Mouse (Mus musculus): ENCODE results near the gene Sh3bp5. TPM values are rescaled to one million over a fixed set of nuclear protein-coding genes. Genes with fewer than 3 reads are reported as not detected.
A peak's percentile ranks its signal among the peaks of the same experiment; 100 is the strongest.
"Not testable (repeated sequence)": the region's sequence is repeated elsewhere in the genome, so short reads cannot be mapped to it uniquely, and the experiment has no call there.

Gene Sh3bp5
- polyA plus RNA-seq, 1 experiment = 72.9 TPM

- no peak overlapping the region for H3K27ac ChIP-seq (ENCODE audit: insufficient read depth, low read length)
- no peak overlapping the region for H3K4me3 ChIP-seq (replicated peaks; ENCODE audit: insufficient read depth, low read depth, low read length)
- DNase-seq = no peak
- no peaks in the 10 kb centered on the region for H3K27me3 ChIP-seq (ENCODE audit: control insufficient read depth, insufficient read depth, low read length)
- no peak for TF ChIP-seq CTCF (IDR thresholded peaks at IDR 0.05; ENCODE audit: borderline replicate concordance, insufficient read depth, low read depth, low read length)
- 85% methylated on average over 12 of the region's 12 CpGs for WGBS
- no peaks in the 10 kb centered on the region; the same call in 1 of the 2 replicates for H3K4me1 ChIP-seq (ENCODE audit: control insufficient read depth, insufficient read depth, low read length)
Measured at GRCm38 (mm10) chr14:31458006-31458405, 22.1 kb upstream of the Sh3bp5 start.

DNA sequence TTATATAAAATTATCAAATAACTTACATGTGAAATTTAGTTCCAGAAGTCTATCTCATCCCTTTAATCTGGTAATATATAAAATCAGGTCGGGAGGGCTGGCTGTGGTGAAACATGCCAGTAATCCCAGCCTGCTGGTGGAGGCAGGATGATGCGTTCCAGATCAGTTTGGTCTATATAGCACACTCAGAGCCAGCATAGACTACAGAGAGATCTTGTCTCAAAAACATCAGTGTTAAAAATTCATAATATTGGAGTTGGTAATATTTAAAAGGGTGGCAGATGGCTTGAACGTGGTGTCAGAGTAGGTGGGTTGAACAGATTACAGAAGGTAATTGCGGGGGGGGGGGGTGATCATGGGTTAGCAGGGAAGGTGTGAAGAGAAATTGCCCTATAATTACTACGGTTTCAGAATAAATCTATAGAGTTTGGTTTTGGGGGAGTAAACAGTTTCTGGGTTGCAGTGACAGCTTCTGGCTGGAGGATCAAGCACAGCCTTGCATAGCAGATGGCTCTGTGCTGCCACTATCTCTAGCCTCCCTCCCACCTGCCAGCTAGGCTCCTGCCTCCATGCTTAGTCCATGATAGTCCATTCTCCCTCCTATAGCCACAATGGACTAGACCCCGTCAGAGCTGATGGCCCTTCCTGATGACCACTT lies 20.3 kb upstream of the Sh3bp5 start:
- Histone ChIP-seq H3K27ac (ENCODE audit: insufficient read depth, low read length) (no peak overlapping the region), H3K27me3 (ENCODE audit: control insufficient read depth, insufficient read depth, low read length) (no peaks in the 10 kb centered on the region), H3K4me3 (replicated peaks; ENCODE audit: insufficient read depth, low read depth, low read length) (no peak overlapping the region), H3K4me1 (ENCODE audit: control insufficient read depth, insufficient read depth, low read length) (no peaks in the 10 kb centered on the region; the same call in 1 of the 2 replicates)
- WGBS = 68% methylated on average over 6 of the region's 6 CpGs
- DNase-seq = no peak
- TF ChIP-seq CTCF (IDR thresholded peaks at IDR 0.05; ENCODE audit: borderline replicate concordance, insufficient read depth, low read depth, low read length) (no peak), POLR2A (IDR thresholded peaks at IDR 0.05; ENCODE audit: borderline replicate concordance, insufficient read depth, low read length) (no peak)

- no peaks in the 10 kb centered on the region for H3K27me3 ChIP-seq (ENCODE audit: control insufficient read depth, insufficient read depth, low read length)
- TF ChIP-seq POLR2A (IDR thresholded peaks at IDR 0.05; ENCODE audit: borderline replicate concordance, insufficient read depth, low read length) (no peak), CTCF (IDR thresholded peaks at IDR 0.05; ENCODE audit: borderline replicate concordance, insufficient read depth, low read depth, low read length) (0 out of 2 replicates have a peak, but pooled peaks have one; percentile 19)
- WGBS = 76% methylated on average over 8 of the region's 8 CpGs
- no peak overlapping the region for H3K27ac ChIP-seq (ENCODE audit: insufficient read depth, low read length)
- H3K4me3 ChIP-seq (replicated peaks; ENCODE audit: insufficient read depth, low read depth, low read length) = no peak overlapping the region
- no peak for DNase-seq
- no peaks in the 10 kb centered on the region; the same call in 1 of the 2 replicates for H3K4me1 ChIP-seq (ENCODE audit: control insufficient read depth, insufficient read depth, low read length)
Measured at GRCm38 (mm10) chr14:31454849-31455566, 19.1 kb upstream of the Sh3bp5 start.

DNA sequence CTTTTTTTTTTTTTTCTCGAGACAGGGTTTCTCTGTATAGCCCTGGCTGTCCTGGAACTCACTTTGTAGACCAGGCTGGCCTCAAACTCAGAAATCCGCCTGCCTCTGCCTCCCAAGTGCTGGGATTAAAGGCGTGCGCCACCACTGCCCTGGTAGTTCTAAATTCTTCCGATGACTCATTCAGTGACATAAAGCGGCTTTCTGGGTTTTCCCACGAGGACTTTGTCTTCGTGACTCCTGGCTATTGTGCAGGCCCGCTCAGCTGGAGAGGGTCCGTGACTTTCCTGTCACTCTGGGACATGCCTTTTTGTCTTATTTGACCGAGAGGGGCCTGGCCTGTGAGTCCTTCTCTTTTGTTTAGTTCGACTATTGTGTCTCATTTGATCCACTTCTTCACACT lies 18.1 kb upstream of the Sh3bp5 start:
- not testable (repeated sequence) for H3K27ac ChIP-seq (ENCODE audit: insufficient read depth, low read length); DNase-seq; H3K27me3 ChIP-seq (ENCODE audit: control insufficient read depth, insufficient read depth, low read length); H3K4me3 ChIP-seq (replicated peaks; ENCODE audit: insufficient read depth, low read depth, low read length); H3K4me1 ChIP-seq (ENCODE audit: control insufficient read depth, insufficient read depth, low read length)
- WGBS = 65% methylated on average over 12 of the region's 12 CpGs

DNA sequence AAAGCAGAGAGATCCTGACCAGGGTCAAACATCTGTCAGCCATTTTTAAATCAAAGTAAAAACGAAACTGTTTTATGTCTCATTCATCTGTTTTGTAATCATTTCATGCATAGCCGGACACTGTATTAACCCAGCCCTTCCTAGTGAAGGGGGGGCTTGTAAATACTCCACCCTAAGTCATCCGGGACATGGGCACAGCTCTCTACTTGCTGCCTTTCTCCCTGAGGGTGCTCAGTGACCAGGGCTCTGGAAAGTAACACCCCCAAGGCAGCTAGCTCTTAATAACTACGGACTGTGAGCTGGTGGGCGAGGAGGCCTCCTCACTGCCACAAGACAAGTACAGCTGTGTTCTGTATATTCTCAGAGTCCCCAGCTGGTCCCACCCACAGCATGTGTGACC lies 13.1 kb upstream of the Sh3bp5 start:
- Histone ChIP-seq H3K27ac (ENCODE audit: insufficient read depth, low read length) (no peak overlapping the region), H3K4me3 (replicated peaks; ENCODE audit: insufficient read depth, low read depth, low read length) (no peak overlapping the region), H3K4me1 (ENCODE audit: control insufficient read depth, insufficient read depth, low read length) (no peaks in the 10 kb centered on the region), H3K27me3 (ENCODE audit: control insufficient read depth, insufficient read depth, low read length) (no peaks in the 10 kb centered on the region)
- DNase-seq = no peak
- TF ChIP-seq CTCF (IDR thresholded peaks at IDR 0.05; ENCODE audit: borderline replicate concordance, insufficient read depth, low read depth, low read length) (no peak), POLR2A (IDR thresholded peaks at IDR 0.05; ENCODE audit: borderline replicate concordance, insufficient read depth, low read length) (no peak)
- 77% methylated on average over 5 of the region's 5 CpGs for WGBS

- no peaks in the 10 kb centered on the region for H3K27me3 ChIP-seq (ENCODE audit: control insufficient read depth, insufficient read depth, low read length)
- no peaks in the 10 kb centered on the region; the same call in 1 of the 2 replicates for H3K4me1 ChIP-seq (ENCODE audit: control insufficient read depth, insufficient read depth, low read length)
- no peak overlapping the region for H3K27ac ChIP-seq (ENCODE audit: insufficient read depth, low read length)
- WGBS = 81% methylated on average over 6 of the region's 6 CpGs
- no peak overlapping the region for H3K4me3 ChIP-seq (replicated peaks; ENCODE audit: insufficient read depth, low read depth, low read length)
- TF ChIP-seq POLR2A (IDR thresholded peaks at IDR 0.05; ENCODE audit: borderline replicate concordance, insufficient read depth, low read length) = no peak
- no peak for TF ChIP-seq CTCF (IDR thresholded peaks at IDR 0.05; ENCODE audit: borderline replicate concordance, insufficient read depth, low read depth, low read length)
- DNase-seq = no peak
Measured at GRCm38 (mm10) chr14:31443616-31444015, 7.7 kb upstream of the Sh3bp5 start.

- Histone ChIP-seq H3K27ac (ENCODE audit: insufficient read depth, low read length) (no peak overlapping the region), H3K27me3 (ENCODE audit: control insufficient read depth, insufficient read depth, low read length) (no peaks in the 10 kb centered on the region), H3K4me1 (ENCODE audit: control insufficient read depth, insufficient read depth, low read length) (peaks cover 10% of the 10 kb centered on the region), H3K4me3 (replicated peaks; ENCODE audit: insufficient read depth, low read depth, low read length) (no peak overlapping the region)
- DNase-seq = no peak
- TF ChIP-seq POLR2A (IDR thresholded peaks at IDR 0.05; ENCODE audit: borderline replicate concordance, insufficient read depth, low read length) = no peak
- no peak for TF ChIP-seq CTCF (IDR thresholded peaks at IDR 0.05; ENCODE audit: borderline replicate concordance, insufficient read depth, low read depth, low read length)
- WGBS = 91% methylated on average over 6 of the region's 6 CpGs
Measured at GRCm38 (mm10) chr14:31440725-31441124, 4.8 kb upstream of the Sh3bp5 start.

- no peak overlapping the region for H3K4me3 ChIP-seq (replicated peaks; ENCODE audit: insufficient read depth, low read depth, low read length)
- 44% methylated on average over 3 of the region's 3 CpGs for WGBS
- no peak overlapping the region for H3K27ac ChIP-seq (ENCODE audit: insufficient read depth, low read length)
- TF ChIP-seq POLR2A (IDR thresholded peaks at IDR 0.05; ENCODE audit: borderline replicate concordance, insufficient read depth, low read length) = no peak
- TF ChIP-seq CTCF (IDR thresholded peaks at IDR 0.05; ENCODE audit: borderline replicate concordance, insufficient read depth, low read depth, low read length) = no peak; the same call in 1 of the 2 replicates
- no peaks in the 10 kb centered on the region for H3K27me3 ChIP-seq (ENCODE audit: control insufficient read depth, insufficient read depth, low read length)
- no peak for DNase-seq
- peaks cover 10% of the 10 kb centered on the region for H3K4me1 ChIP-seq (ENCODE audit: control insufficient read depth, insufficient read depth, low read length)
Measured at GRCm38 (mm10) chr14:31440230-31440629, 4.4 kb upstream of the Sh3bp5 start.

Data from cerebellum, adult 2 months (tissue).